Mouse (Mus musculus): Measurements from ENCODE around the gene Cfap54. TPM values are rescaled to one million over a fixed set of nuclear protein-coding genes. Genes with fewer than 3 reads are reported as not detected.

Cfap54 gene
- polyA plus RNA-seq, 1 experiment, result 0.01 TPM

DNA sequence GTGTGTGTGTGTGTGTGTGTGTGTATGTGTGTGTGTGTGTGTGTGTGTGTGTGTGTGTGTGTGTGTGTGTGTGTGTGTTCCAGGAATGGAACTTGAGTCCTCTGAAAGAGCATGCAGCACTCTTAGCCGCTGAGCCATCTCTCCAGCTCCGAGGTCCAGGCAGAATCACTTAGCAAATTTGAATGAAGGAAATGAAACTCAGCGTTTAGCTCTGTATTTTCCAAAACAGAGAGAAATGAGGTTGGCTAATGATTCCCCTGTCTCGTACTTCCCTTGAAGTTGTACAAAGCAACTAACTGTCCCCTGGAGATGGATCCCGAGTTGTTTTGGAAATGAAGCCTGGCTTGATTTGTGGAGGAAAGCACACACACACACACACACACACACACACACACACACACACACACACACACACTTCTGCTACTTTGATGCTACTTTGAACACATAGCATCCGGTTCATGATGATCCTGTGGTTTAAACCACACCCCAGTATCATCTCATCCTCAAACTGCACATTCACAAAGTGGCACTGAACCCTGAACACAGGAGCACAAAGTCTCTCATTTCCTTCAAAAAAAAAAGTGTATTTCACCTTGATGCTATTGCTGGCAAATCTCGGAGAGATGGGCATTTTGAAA, 290.4 kb downstream of the Cfap54 start:
- Histone ChIP-seq H3K27me3 (ENCODE audit: control insufficient read depth, insufficient read depth, insufficient read length) (no peaks in the 10 kb centered on the region), H3K79me2 (ENCODE audit: control insufficient read depth, insufficient read depth) (no peaks in the 10 kb centered on the region), H3K79me3 (ENCODE audit: low read depth) (no peaks in the 10 kb centered on the region), H3K4me3 (ENCODE audit: insufficient read depth, poor library complexity, severe bottlenecking) (no peak overlapping the region), H3K36me3 (ENCODE audit: control insufficient read depth, insufficient read depth) (no peaks in the 10 kb centered on the region), H3ac (ENCODE audit: control insufficient read depth, insufficient read length, low read depth) (no peak overlapping the region)
- TF ChIP-seq CEBPB (IDR thresholded peaks at IDR 0.05; ENCODE audit: low read depth), result no peak
- no peak for TF ChIP-seq MYOD1 (IDR thresholded peaks at IDR 0.05; ENCODE audit: control insufficient read depth, insufficient read length, low read depth)
- TF ChIP-seq FOSL1 (IDR thresholded peaks at IDR 0.05; ENCODE audit: insufficient read depth, low read length, poor library complexity, severe bottlenecking), result no peak
- no peak for TF ChIP-seq CTCF (IDR thresholded peaks at IDR 0.05; ENCODE audit: control insufficient read depth, insufficient read depth, insufficient read length)
- no peak for TF ChIP-seq MAX (IDR thresholded peaks at IDR 0.05)
- no peak for TF ChIP-seq MYOG (IDR thresholded peaks at IDR 0.05; ENCODE audit: control insufficient read depth, extremely low read depth, insufficient read length)
- no peak for TF ChIP-seq USF1 (IDR thresholded peaks at IDR 0.05; ENCODE audit: low read depth)

DNA sequence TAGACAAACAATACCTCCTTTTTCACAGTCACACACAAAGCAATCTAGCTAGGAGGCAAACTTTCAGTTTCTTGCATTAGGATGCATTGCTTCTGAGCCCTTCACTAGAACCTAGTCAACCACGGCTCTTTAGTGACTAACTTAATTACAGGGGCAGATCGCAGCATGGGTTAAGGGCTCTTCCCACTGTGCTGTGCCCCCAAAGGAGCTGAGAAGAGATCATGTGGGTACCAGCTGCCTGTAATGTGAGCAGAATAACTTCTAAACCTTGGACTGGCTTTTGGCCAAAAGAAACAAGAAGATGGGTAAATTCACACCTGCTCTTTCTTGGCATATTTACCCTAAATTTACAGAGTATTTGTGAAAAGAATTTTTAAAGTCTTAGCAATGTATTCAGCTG, 291.2 kb downstream of the Cfap54 start:
- no peaks in the 10 kb centered on the region for H3K79me3 ChIP-seq (ENCODE audit: low read depth)
- TF ChIP-seq FOSL1 (IDR thresholded peaks at IDR 0.05; ENCODE audit: insufficient read depth, low read length, poor library complexity, severe bottlenecking) (no peak), CEBPB (IDR thresholded peaks at IDR 0.05; ENCODE audit: low read depth) (no peak), MYOG (IDR thresholded peaks at IDR 0.05; ENCODE audit: control insufficient read depth, extremely low read depth, insufficient read length) (no peak), MYOD1 (IDR thresholded peaks at IDR 0.05; ENCODE audit: control insufficient read depth, insufficient read length, low read depth) (no peak), USF1 (IDR thresholded peaks at IDR 0.05; ENCODE audit: low read depth) (no peak), MAX (IDR thresholded peaks at IDR 0.05) (no peak), CTCF (IDR thresholded peaks at IDR 0.05; ENCODE audit: control insufficient read depth, insufficient read depth, insufficient read length) (no peak)
- no peaks in the 10 kb centered on the region for H3K79me2 ChIP-seq (ENCODE audit: control insufficient read depth, insufficient read depth)
- no peak overlapping the region for H3K4me3 ChIP-seq (ENCODE audit: insufficient read depth, poor library complexity, severe bottlenecking)
- H3ac ChIP-seq (ENCODE audit: control insufficient read depth, insufficient read length, low read depth), result no peak overlapping the region
- no peaks in the 10 kb centered on the region for H3K36me3 ChIP-seq (ENCODE audit: control insufficient read depth, insufficient read depth)
- no peaks in the 10 kb centered on the region for H3K27me3 ChIP-seq (ENCODE audit: control insufficient read depth, insufficient read depth, insufficient read length)

DNA sequence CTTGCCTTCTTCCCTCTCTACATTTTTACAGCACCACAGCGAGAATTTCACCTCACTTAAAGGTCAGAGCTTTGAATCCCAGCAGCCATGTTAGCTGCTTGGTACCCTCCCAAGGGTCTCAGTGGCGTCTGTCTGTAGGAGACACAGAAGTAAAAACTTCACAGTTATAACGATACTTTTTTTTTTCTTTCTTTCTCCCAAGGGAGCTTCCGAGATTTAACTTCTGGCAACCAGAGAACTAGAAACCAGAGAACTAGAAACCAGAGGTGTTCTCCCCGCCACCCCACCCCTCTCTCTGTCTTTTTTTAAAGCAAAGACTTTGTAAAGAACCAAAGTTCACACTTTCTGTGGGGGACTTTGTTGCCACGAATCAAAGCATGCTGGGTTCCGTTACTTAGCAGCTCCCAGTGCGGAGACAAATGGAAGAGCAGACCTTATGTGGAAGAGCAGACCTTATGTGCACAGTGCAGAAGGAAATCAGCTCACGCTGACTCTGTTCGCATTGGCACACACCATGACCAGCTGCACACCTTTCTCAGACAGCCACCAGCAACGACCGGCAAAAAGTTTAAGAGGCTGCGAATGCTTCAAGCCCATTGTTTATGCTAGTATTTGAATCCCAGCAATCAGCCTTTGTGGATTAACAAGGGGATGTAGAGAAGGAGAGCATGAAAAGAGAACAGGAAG, 292.9 kb downstream of the Cfap54 start:
- Histone ChIP-seq H3K79me2 (ENCODE audit: control insufficient read depth, insufficient read depth) (no peaks in the 10 kb centered on the region), H3K4me3 (ENCODE audit: insufficient read depth, poor library complexity, severe bottlenecking) (no peak overlapping the region)
- TF ChIP-seq MYOG (IDR thresholded peaks at IDR 0.05; ENCODE audit: control insufficient read depth, extremely low read depth, insufficient read length), result no peak
- TF ChIP-seq MYOD1 (IDR thresholded peaks at IDR 0.05; ENCODE audit: control insufficient read depth, insufficient read length, low read depth), result no peak
- no peak for TF ChIP-seq FOSL1 (IDR thresholded peaks at IDR 0.05; ENCODE audit: insufficient read depth, low read length, poor library complexity, severe bottlenecking)
- TF ChIP-seq CTCF (IDR thresholded peaks at IDR 0.05; ENCODE audit: control insufficient read depth, insufficient read depth, insufficient read length), result no peak
- no peak for TF ChIP-seq USF1 (IDR thresholded peaks at IDR 0.05; ENCODE audit: low read depth)
- TF ChIP-seq MAX (IDR thresholded peaks at IDR 0.05), result no peak
- TF ChIP-seq CEBPB (IDR thresholded peaks at IDR 0.05; ENCODE audit: low read depth), result no peak

DNA sequence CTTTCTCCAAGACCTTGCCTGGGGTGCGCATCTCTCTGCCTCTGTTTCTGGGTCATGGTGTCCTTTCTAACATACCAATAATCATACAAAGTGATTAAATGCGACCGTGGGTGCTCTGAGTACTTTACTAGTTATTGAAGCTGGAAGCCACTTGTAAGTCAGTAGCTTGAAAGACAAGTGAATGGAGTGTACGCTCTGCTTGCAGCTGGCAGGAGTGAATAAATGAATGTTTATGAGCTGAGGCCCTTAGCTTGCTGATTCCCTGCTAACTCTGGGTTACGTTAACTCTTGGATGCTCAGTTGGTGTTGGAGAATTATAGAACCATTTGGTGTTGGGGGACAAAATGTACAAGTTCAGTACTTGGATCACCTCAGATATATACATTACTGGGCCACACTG, 298.7 kb downstream of the Cfap54 start:
- H3K27me3 ChIP-seq (ENCODE audit: control insufficient read depth, insufficient read depth, insufficient read length), result no peaks in the 10 kb centered on the region
- H3K79me2 ChIP-seq (ENCODE audit: control insufficient read depth, insufficient read depth), result no peaks in the 10 kb centered on the region
- H3K4me3 ChIP-seq (ENCODE audit: insufficient read depth, poor library complexity, severe bottlenecking), result no peak overlapping the region
- TF ChIP-seq MYOG (IDR thresholded peaks at IDR 0.05; ENCODE audit: control insufficient read depth, extremely low read depth, insufficient read length), result no peak
- no peak for TF ChIP-seq MAX (IDR thresholded peaks at IDR 0.05)
- no peak for TF ChIP-seq MYOD1 (IDR thresholded peaks at IDR 0.05; ENCODE audit: control insufficient read depth, insufficient read length, low read depth)
- no peak for TF ChIP-seq FOSL1 (IDR thresholded peaks at IDR 0.05; ENCODE audit: insufficient read depth, low read length, poor library complexity, severe bottlenecking)
- no peak for TF ChIP-seq CTCF (IDR thresholded peaks at IDR 0.05; ENCODE audit: control insufficient read depth, insufficient read depth, insufficient read length)
- no peak for TF ChIP-seq USF1 (IDR thresholded peaks at IDR 0.05; ENCODE audit: low read depth)
- TF ChIP-seq CEBPB (IDR thresholded peaks at IDR 0.05; ENCODE audit: low read depth), result no peak
- no peak overlapping the region for H3ac ChIP-seq (ENCODE audit: control insufficient read depth, insufficient read length, low read depth)
- H3K79me3 ChIP-seq (ENCODE audit: low read depth), result no peaks in the 10 kb centered on the region
- H3K36me3 ChIP-seq (ENCODE audit: control insufficient read depth, insufficient read depth), result no peaks in the 10 kb centered on the region

More for the DNA sequence above, 292.9 kb downstream of the Cfap54 start:
- no peaks in the 10 kb centered on the region for H3K36me3 ChIP-seq (ENCODE audit: control insufficient read depth, insufficient read depth)
- no peaks in the 10 kb centered on the region for H3K27me3 ChIP-seq (ENCODE audit: control insufficient read depth, insufficient read depth, insufficient read length)
- no peak overlapping the region for H3ac ChIP-seq (ENCODE audit: control insufficient read depth, insufficient read length, low read depth)
- no peaks in the 10 kb centered on the region for H3K79me3 ChIP-seq (ENCODE audit: low read depth)

DNA sequence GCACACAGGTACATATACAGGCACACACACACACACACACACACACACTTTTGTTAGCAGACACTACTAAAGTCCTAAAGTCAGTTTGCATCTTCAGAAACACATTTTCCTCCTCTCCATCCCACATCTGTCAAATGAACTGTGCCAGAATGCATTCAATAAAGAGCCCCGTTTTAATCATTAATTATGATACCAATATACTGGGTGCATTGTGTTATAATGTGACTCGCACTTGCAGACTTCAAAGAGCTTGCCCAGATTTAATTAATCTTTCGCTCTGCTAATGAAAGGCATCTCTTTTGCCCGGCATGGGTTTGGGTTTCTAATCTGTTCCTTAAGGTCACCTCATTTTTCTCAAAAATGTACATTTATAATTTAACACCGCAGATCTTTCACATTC, 327.1 kb downstream of the Cfap54 start:
- H3K4me3 ChIP-seq (ENCODE audit: insufficient read depth, poor library complexity, severe bottlenecking), result no peak overlapping the region
- H3K36me3 ChIP-seq (ENCODE audit: control insufficient read depth, insufficient read depth), result no peaks in the 10 kb centered on the region
- H3K27me3 ChIP-seq (ENCODE audit: control insufficient read depth, insufficient read depth, insufficient read length), result peaks cover 3% of the 10 kb centered on the region
- H3K79me2 ChIP-seq (ENCODE audit: control insufficient read depth, insufficient read depth), result no peaks in the 10 kb centered on the region
- TF ChIP-seq FOSL1 (IDR thresholded peaks at IDR 0.05; ENCODE audit: insufficient read depth, low read length, poor library complexity, severe bottlenecking), result no peak
- no peak for TF ChIP-seq CTCF (IDR thresholded peaks at IDR 0.05; ENCODE audit: control insufficient read depth, insufficient read depth, insufficient read length)
- no peak for TF ChIP-seq USF1 (IDR thresholded peaks at IDR 0.05; ENCODE audit: low read depth)
- TF ChIP-seq CEBPB (IDR thresholded peaks at IDR 0.05; ENCODE audit: low read depth), result no peak
- TF ChIP-seq MAX (IDR thresholded peaks at IDR 0.05), result no peak
- TF ChIP-seq MYOD1 (IDR thresholded peaks at IDR 0.05; ENCODE audit: control insufficient read depth, insufficient read length, low read depth), result no peak
- no peak overlapping the region for H3ac ChIP-seq (ENCODE audit: control insufficient read depth, insufficient read length, low read depth)
- H3K79me3 ChIP-seq (ENCODE audit: low read depth), result no peaks in the 10 kb centered on the region

All from C2C12 (cell line).